Mouse (Mus musculus) heart, adult 2 months (tissue): ENCODE data around the gene Efna2.

Source experiments
- CTCF ChIP-seq: fragments of 200-600 bp; IDR thresholded peaks from 2 replicates; pipeline ENCODE4 v1.8.1; 2022; ENCODE audit warnings: antibody characterized with exemption, mild to moderate bottlenecking, moderate library complexity
- EP300 ChIP-seq: fragments of 200-500 bp; IDR thresholded peaks from 2 replicates; pipeline ENCODE4 v1.6.1; 2011; ENCODE audit warnings: low read depth, low read length, control low read depth; ENCODE audit not compliant: insufficient read depth

- TF ChIP-seq CTCF (no peak), EP300 (no peak)
Observed at GRCm38 (mm10) chr10:80139439-80139775, 39.9 kb upstream of the Efna2 start.
